Mouse (Mus musculus): ENCODE data around the gene Zfp184.
"Not testable (repeated sequence)": the region's sequence is repeated elsewhere in the genome, so short reads cannot be mapped to it uniquely, and the experiment has no call there.

DNA sequence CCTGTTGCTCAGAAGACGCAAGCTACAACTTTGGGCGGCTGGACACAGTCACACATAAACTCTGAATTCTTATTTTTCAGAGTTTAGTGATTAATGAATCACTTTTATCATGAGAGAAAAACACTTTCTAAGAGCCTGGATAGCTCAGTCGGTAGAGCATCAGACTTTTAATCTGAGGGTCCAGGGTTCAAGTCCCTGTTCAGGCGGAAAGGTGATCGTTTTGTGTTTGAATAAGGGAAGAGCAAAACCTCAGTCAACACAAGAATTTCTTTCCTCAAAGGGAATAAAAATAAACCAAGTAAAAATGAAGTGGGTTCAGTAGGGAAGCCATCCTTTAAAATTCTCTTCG lies 37.1 kb upstream of the Zfp184 start:
- not testable (repeated sequence) for TF ChIP-seq POLR2A (IDR thresholded peaks at IDR 0.05; ENCODE audit: control insufficient read depth in 1 of 2, insufficient read depth in 1 of 2, low read depth in 1 of 2, low read length in 2 of 2, poor library complexity in 1 of 2); EP300 (IDR thresholded peaks at IDR 0.05; ENCODE audit: low read depth in 1 of 2, low read length in 2 of 2); GABPA (IDR thresholded peaks at IDR 0.05; ENCODE audit: low read depth, low read length); ZC3H11A (IDR thresholded peaks at IDR 0.05; ENCODE audit: low read depth, low read length); TAL1 (IDR thresholded peaks at IDR 0.05; ENCODE audit: low read length); ZKSCAN1 (IDR thresholded peaks at IDR 0.05; ENCODE audit: low read depth, low read length); RCOR1 (IDR thresholded peaks at IDR 0.05; ENCODE audit: low read depth, low read length); TCF12 (IDR thresholded peaks at IDR 0.05; ENCODE audit: low read depth, low read length); KAT2A (conservative IDR thresholded peaks at IDR 0.05; ENCODE audit: low read depth, low read length); BHLHE40 (IDR thresholded peaks at IDR 0.05; ENCODE audit: borderline replicate concordance, low read depth, low read length); UBTF (IDR thresholded peaks at IDR 0.05; ENCODE audit: borderline replicate concordance, insufficient read depth, low read depth, low read length); SMC3 (IDR thresholded peaks at IDR 0.05; ENCODE audit: low read depth, low read length)
